7 mouse cellular contexts compared by ENCODE assay signal in genomic region chr12:73341703-73342663, GRCm38 (mm10). TPM values are rescaled to one million over a fixed set of nuclear protein-coding genes. Genes with fewer than 3 reads are reported as not detected.
DNase-seq lines count a peak whose midpoint lies in the region; ATAC-seq and TF ChIP-seq lines count a peak whose summit lies in the region.

No protein-coding gene starts in this region.

- H3K27me3 ChIP-seq in heart, adult 2 months (ENCODE audit: control insufficient read depth, insufficient read depth, low read length), result no peaks in the 10 kb centered on the region
- H3K27me3 ChIP-seq in forebrain, embryonic 15.5 days, result no peaks in the 10 kb centered on the region

- peaks cover 11% of the 10 kb centered on the region; the same call in 1 of the 2 replicates for H3K36me3 ChIP-seq in heart, adult 2 months (ENCODE audit: control insufficient read depth, insufficient read depth, low read length)
- no peaks in the 10 kb centered on the region for H3K36me3 ChIP-seq in forebrain, embryonic 15.5 days

- TF ChIP-seq POLR2A in cortical plate, adult 2 months (IDR thresholded peaks at IDR 0.05; ENCODE audit: extremely low read depth, insufficient read depth, low read length), result no peak
- peak; percentile 69 for TF ChIP-seq POLR2A in heart, adult 2 months (IDR thresholded peaks at IDR 0.05; ENCODE audit: insufficient read depth, low read depth, low read length)

- no peak for ATAC-seq in forebrain, embryonic 15.5 days (replicated peaks)

- WGBS in heart, adult 2 months, result 49% methylated on average over 14 of the region's 14 CpGs
- 54% methylated on average over 14 of the region's 14 CpGs for WGBS in forebrain, embryonic 15.5 days

- no peak overlapping the region for H3K4me2 ChIP-seq in forebrain, embryonic 15.5 days (replicated peaks)

- peak; percentile 59 to 72 for DNase-seq in heart, adult 2 months
- peak; percentile 43 for DNase-seq in kidney, adult 18-20 months
- DNase-seq in lung, adult 18-20 months, result peak; percentile 22 to 55
- peak; percentile 43 to 50 for DNase-seq in thymus, postnatal 36 days
- DNase-seq in adipocyte (ENCODE audit: low spot score), result no peak

- intact Hi-C loops in heart, adult 2 months (cut with DNase I), result loop anchor here (5.0 to 10.0 kb wide), 2 partner anchors 53 to 55 kb away; partner anchors contain the start of genes Slc38a6 and Trmt5

- H3K9me3 ChIP-seq in forebrain, embryonic 15.5 days, result no peaks in the 10 kb centered on the region

- no peak for TF ChIP-seq EP300 in heart, adult 2 months (IDR thresholded peaks at IDR 0.05; ENCODE audit: insufficient read depth, low read depth, low read length)

- peak overlapping the region; percentile 79 for H3K27ac ChIP-seq in cortical plate, adult 2 months (ENCODE audit: insufficient read depth, low read length)
- H3K27ac ChIP-seq in heart, adult 2 months, result peak overlapping the region; percentile 94
- no peak overlapping the region for H3K27ac ChIP-seq in forebrain, embryonic 15.5 days (replicated peaks)

- no peak overlapping the region for H3K4me3 ChIP-seq in cortical plate, adult 2 months (ENCODE audit: insufficient read depth, low read length)
- H3K4me3 ChIP-seq in heart, adult 2 months, result no peak overlapping the region
- H3K4me3 ChIP-seq in forebrain, embryonic 15.5 days, result no peak overlapping the region

- H3K79me2 ChIP-seq in heart, adult 2 months (replicated peaks; ENCODE audit: control insufficient read depth, insufficient read depth, low read length), result no peaks in the 10 kb centered on the region

- no peak for TF ChIP-seq CTCF in cortical plate, adult 2 months (IDR thresholded peaks at IDR 0.05; ENCODE audit: extremely low read depth, insufficient read depth, low read length)
- no peak for TF ChIP-seq CTCF in heart, adult 2 months (IDR thresholded peaks at IDR 0.05)

- 0 out of 2 replicates have a peak overlapping the region, but pooled peaks have one; percentile 10 for H3K9ac ChIP-seq in heart, adult 2 months (ENCODE audit: low read depth, low read length)
- no peak overlapping the region for H3K9ac ChIP-seq in forebrain, embryonic 15.5 days (replicated peaks)

- no peaks in the 10 kb centered on the region for H3K4me1 ChIP-seq in cortical plate, adult 2 months (ENCODE audit: control insufficient read depth, insufficient read depth, low read length)
- peaks cover 13% of the 10 kb centered on the region for H3K4me1 ChIP-seq in heart, adult 2 months (ENCODE audit: control insufficient read depth, insufficient read depth, low read length)
- peaks cover 4% of the 10 kb centered on the region; the same call in 1 of the 2 replicates for H3K4me1 ChIP-seq in forebrain, embryonic 15.5 days

RNA-seq across cellular contexts. Expression of gene Slc38a6, which starts 55.4 kb away (rescaled TPM):
- polyA plus RNA-seq in cortical plate, adult 2 months (2012; rRNA removed), result 23.0 and 25.9 TPM in 2 replicates
- 1 to 10 TPM; 3.8 to 4.0 TPM for total RNA-seq in heart, adult 2 months (2021)
- polyA plus RNA-seq in heart, adult 2 months (2012; rRNA removed), result 8.0 and 11.7 TPM in 2 replicates
- polyA plus RNA-seq in forebrain, embryonic 15.5 days (2015; fragmentation: Nextera tagmentation; extraction: Ambion mirVana), result 6.7 and 8.8 TPM in 2 replicates

RNA-seq across cellular contexts. Expression of gene Trmt5, which starts 55.5 kb away (rescaled TPM):
- polyA plus RNA-seq in cortical plate, adult 2 months (2012; rRNA removed), result 15.6 and 17.7 TPM in 2 replicates
- total RNA-seq in heart, adult 2 months (2021), result 10 to 100 TPM; 51.8 to 52.4 TPM
- polyA plus RNA-seq in heart, adult 2 months (2012; rRNA removed), result 16.0 and 29.7 TPM in 2 replicates
- polyA plus RNA-seq in forebrain, embryonic 15.5 days (2015; fragmentation: Nextera tagmentation; extraction: Ambion mirVana), result 13.5 and 15.3 TPM in 2 replicates
